Mouse (Mus musculus) heart, embryonic 13.5 days (tissue): ENCODE results near the gene Lamc1. TPM values are rescaled to one million over a fixed set of nuclear protein-coding genes. Genes with fewer than 3 reads are reported as not detected.
A peak's percentile ranks its signal among the peaks of the same experiment; 100 is the strongest.
"Not testable (repeated sequence)": the region's sequence is repeated elsewhere in the genome, so short reads cannot be mapped to it uniquely, and the experiment has no call there.

Experiments
- ATAC-seq: fragments of 200-750 bp; cut with Nextera tagmentation; 2 replicates; pipeline ENCODE4 v1.8.0; 2017; ENCODE audit warnings: moderate TSS enrichment; ENCODE audit not compliant: insufficient number of reproducible peaks, low FRiP score, low TSS enrichment; ENCODE audit errors: extremely low read depth
- H3K27ac ChIP-seq: fragments of 300-500 bp; sonication (generic); replicated peaks from 2 replicates; pipeline ENCODE4 v1.5.1; 2015; ENCODE audit warnings: moderate library complexity, mild to moderate bottlenecking, inconsistent platforms
- H3K27me3 ChIP-seq: fragments of 300-500 bp; sonication (generic); replicated peaks from 2 replicates; pipeline ENCODE4 v1.6.1; 2015; ENCODE audit warnings: mild to moderate bottlenecking, inconsistent platforms
- H3K36me3 ChIP-seq: fragments of 300-500 bp; sonication (generic); 2 replicates; pipeline ENCODE4 v1.6.1; 2015; ENCODE audit warnings: mild to moderate bottlenecking, inconsistent platforms
- H3K4me1 ChIP-seq: fragments of 300-500 bp; sonication (generic); 2 replicates; pipeline ENCODE4 v1.6.1; 2015; ENCODE audit warnings: inconsistent platforms
- H3K4me2 ChIP-seq: fragments of 300-500 bp; sonication (generic); 2 replicates; pipeline ENCODE4 v1.6.1; 2015; ENCODE audit warnings: inconsistent platforms, mild to moderate bottlenecking, moderate library complexity
- H3K4me3 ChIP-seq: fragments of 300-500 bp; sonication (generic); 2 replicates; pipeline ENCODE4 v1.5.1; 2015; ENCODE audit warnings: moderate library complexity, mild to moderate bottlenecking, inconsistent platforms
- H3K9ac ChIP-seq: fragments of 300-500 bp; sonication (generic); 2 replicates; pipeline ENCODE4 v1.6.1; 2015; ENCODE audit warnings: inconsistent platforms, mild to moderate bottlenecking, moderate library complexity
- H3K9me3 ChIP-seq: fragments of 300-500 bp; sonication (generic); 2 replicates; pipeline ENCODE4 v1.6.1; 2016; ENCODE audit warnings: inconsistent platforms
- WGBS: fragments of 180-500 bp; shearing (Covaris S2); methylation state at CpG from one replicate; pipeline ENCODE4 v1.1.7; 2015; ENCODE audit warnings: mixed read lengths; 5-methylcytosine and 5-hydroxymethylcytosine counted together
- polyA plus RNA-seq: library from polyadenylated mRNA; unstranded; fragments of >200 nt; fragmentation: Nextera tagmentation; extraction: Ambion mirVana; gene quantifications from 2 replicates; pipeline ENCODE4 v1.2.1, GENCODE M21; 2015

Gene Lamc1
- polyA plus RNA-seq, 1 experiment from 2014 or later, result 78.2 TPM

GRCm38 (mm10) chr1:153357218-153357617 lies 24.6 kb upstream of the Lamc1 start:
- H3K4me3 ChIP-seq, result no peak overlapping the region
- H3K9me3 ChIP-seq, result no peaks in the 10 kb centered on the region
- no peak overlapping the region for H3K9ac ChIP-seq
- no peak overlapping the region for H3K4me2 ChIP-seq
- WGBS, result 89% methylated on average over 1 of the region's 1 CpGs
- no peak for ATAC-seq
- no peaks in the 10 kb centered on the region for H3K36me3 ChIP-seq
- no peak overlapping the region for H3K27ac ChIP-seq
- peaks cover 21% of the 10 kb centered on the region for H3K4me1 ChIP-seq
- H3K27me3 ChIP-seq, result no peaks in the 10 kb centered on the region

GRCm38 (mm10) chr1:153354466-153354865 lies 21.9 kb upstream of the Lamc1 start:
- peaks cover 21% of the 10 kb centered on the region for H3K4me1 ChIP-seq
- H3K27ac ChIP-seq, result peak overlapping the region; percentile 36; the same call in 1 of the 2 replicates
- 42% methylated on average over 2 of the region's 2 CpGs for WGBS
- no peaks in the 10 kb centered on the region for H3K27me3 ChIP-seq
- no peaks in the 10 kb centered on the region for H3K36me3 ChIP-seq
- no peaks in the 10 kb centered on the region for H3K9me3 ChIP-seq
- no peak for ATAC-seq
- H3K9ac ChIP-seq, result no peak overlapping the region
- H3K4me2 ChIP-seq, result no peak overlapping the region
- no peak overlapping the region for H3K4me3 ChIP-seq

DNA sequence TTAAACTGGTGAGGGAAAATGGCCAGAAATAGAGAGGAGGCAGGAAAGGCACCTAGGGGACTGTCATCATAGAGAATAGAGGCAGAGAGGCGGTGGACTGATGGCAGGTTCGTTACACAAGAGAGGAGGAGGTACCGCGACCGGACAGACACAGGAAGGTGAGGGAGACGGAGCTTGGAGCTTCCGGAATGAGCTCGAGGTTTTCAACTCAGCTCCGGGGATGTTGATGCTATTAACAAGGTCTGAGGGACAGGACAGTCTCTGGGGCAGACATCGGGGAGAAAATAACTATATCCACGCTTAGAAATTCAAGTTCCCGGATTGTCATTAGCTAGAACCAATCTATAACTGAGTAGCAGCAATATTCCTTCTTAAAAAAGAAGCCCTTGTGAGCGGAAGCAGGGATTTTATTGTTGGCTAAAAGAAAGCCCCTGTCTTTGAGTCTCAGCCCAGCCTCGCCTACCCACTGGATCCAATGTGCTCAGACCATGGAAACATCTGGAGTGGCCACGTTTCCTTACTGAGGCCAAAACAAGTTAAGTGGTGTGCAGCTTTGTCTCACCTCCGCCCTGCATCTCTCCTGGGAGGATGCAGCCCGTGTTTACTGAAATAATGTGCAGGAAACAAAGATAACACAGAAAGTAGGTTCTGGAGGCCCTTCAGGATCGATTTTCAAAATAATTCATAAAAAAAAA lies 21.3 kb upstream of the Lamc1 start:
- 0 out of 2 replicates have a peak overlapping the region, but pooled peaks have one; percentile 28 for H3K27ac ChIP-seq

GRCm38 (mm10) chr1:153351034-153351433 lies 18.4 kb upstream of the Lamc1 start:
- Histone ChIP-seq H3K9ac (no peak overlapping the region), H3K27me3 (no peaks in the 10 kb centered on the region), H3K4me3 (no peak overlapping the region), H3K36me3 (no peaks in the 10 kb centered on the region), H3K27ac (no peak overlapping the region), H3K9me3 (no peaks in the 10 kb centered on the region), H3K4me2 (no peak overlapping the region), H3K4me1 (peaks cover 19% of the 10 kb centered on the region)
- 50% methylated on average over 4 of the region's 4 CpGs for WGBS
- no peak for ATAC-seq

More for the DNA sequence above, 21.3 kb upstream of the Lamc1 start:
- no peaks in the 10 kb centered on the region for H3K27me3 ChIP-seq
- H3K36me3 ChIP-seq, result no peaks in the 10 kb centered on the region
- WGBS, result 69% methylated on average over 18 of the region's 18 CpGs
- H3K9me3 ChIP-seq, result no peaks in the 10 kb centered on the region
- no peak overlapping the region for H3K9ac ChIP-seq
- ATAC-seq, result no peak; the same call in 1 of the 2 replicates
- H3K4me2 ChIP-seq, result no peak overlapping the region
- H3K4me3 ChIP-seq, result no peak overlapping the region
- H3K4me1 ChIP-seq, result peaks cover 21% of the 10 kb centered on the region

DNA sequence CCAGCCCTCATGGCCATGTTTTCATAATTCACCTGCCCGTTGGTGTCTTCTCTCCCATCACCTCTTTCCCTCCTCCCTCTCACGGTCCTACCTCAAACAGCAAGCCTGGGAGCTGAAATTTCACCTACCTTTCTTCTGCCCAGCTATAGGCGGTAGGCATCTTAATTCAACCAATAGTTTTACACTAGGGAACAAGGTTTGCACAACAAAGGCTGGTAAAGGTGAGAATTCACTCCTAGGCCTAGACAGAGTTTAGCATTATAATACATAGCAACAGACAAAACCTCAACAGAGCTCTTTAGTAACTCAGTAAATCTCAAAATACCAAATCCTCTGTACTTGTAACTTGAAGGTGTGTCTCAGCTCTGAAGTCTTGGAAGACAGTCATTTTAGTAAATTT lies 15.1 kb upstream of the Lamc1 start:
- no peak overlapping the region for H3K9ac ChIP-seq
- WGBS, result 67% methylated on average over 3 of the region's 3 CpGs
- H3K4me3 ChIP-seq, result no peak overlapping the region
- H3K4me2 ChIP-seq, result no peak overlapping the region
- H3K36me3 ChIP-seq, result no peaks in the 10 kb centered on the region
- H3K27ac ChIP-seq, result no peak overlapping the region
- no peaks in the 10 kb centered on the region for H3K27me3 ChIP-seq
- ATAC-seq, result no peak
- H3K4me1 ChIP-seq, result no peaks in the 10 kb centered on the region
- no peaks in the 10 kb centered on the region for H3K9me3 ChIP-seq

DNA sequence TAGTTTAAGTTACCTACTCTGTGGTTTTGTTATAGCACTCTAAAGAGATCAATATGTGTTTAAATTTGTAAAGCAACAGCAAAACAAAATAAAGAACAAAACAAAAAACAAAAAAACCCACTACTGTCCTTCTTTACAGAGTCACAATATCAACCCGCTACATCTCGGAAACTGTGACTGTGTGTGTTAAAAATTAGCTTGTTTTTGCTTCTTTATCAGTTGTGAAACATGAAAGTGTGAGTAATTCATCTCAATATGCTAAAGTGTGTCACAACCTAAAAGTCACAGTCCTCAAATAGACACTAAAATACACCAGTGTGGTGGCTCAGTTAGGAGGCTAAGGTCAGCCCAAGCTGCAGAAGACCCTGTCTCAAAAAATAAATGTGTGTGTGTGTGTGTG lies 14.5 kb upstream of the Lamc1 start:
- ATAC-seq, result no peak
- Histone ChIP-seq H3K4me2 (no peak overlapping the region), H3K4me1 (no peaks in the 10 kb centered on the region), H3K36me3 (no peaks in the 10 kb centered on the region), H3K27me3 (no peaks in the 10 kb centered on the region), H3K27ac (no peak overlapping the region), H3K4me3 (no peak overlapping the region), H3K9me3 (no peaks in the 10 kb centered on the region), H3K9ac (no peak overlapping the region)
- WGBS, result 82% methylated on average over 2 of the region's 2 CpGs

DNA sequence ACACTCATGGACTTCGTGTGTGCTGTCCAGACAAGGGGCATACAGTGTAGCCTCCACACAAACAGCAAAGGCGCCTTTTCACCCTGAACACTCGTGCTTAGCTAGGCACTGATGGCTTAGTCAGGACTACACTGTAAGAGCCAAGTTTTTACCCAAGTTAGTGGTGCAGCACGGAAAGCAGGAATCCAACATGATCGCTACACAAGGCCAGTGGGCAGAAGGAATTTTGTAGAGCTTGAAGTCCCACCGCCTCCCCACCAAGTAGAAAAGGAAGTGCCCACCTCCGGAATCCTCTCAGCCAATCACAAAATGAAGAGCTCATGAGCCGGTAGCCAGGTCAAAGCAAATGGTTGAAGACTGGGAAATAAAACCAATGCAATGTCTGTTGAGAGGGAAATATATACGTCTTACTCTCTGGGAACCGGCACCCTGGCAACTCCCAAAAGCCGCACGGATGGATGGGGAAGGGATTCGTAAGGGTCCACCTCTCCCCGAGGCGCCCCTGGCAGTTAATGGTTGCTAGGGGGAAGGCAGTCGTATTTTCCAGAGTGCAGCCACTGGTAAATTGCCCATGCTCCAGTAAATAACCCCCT lies 13.2 kb upstream of the Lamc1 start:
- Histone ChIP-seq H3K9ac (no peak overlapping the region), H3K4me1 (no peaks in the 10 kb centered on the region), H3K27ac (no peak overlapping the region), H3K4me3 (peak overlapping the region; percentile 27), H3K36me3 (no peaks in the 10 kb centered on the region), H3K27me3 (no peaks in the 10 kb centered on the region), H3K9me3 (no peaks in the 10 kb centered on the region), H3K4me2 (peak overlapping the region; percentile 39)
- WGBS, result 61% methylated on average over 16 of the region's 16 CpGs
- ATAC-seq, result no peak

DNA sequence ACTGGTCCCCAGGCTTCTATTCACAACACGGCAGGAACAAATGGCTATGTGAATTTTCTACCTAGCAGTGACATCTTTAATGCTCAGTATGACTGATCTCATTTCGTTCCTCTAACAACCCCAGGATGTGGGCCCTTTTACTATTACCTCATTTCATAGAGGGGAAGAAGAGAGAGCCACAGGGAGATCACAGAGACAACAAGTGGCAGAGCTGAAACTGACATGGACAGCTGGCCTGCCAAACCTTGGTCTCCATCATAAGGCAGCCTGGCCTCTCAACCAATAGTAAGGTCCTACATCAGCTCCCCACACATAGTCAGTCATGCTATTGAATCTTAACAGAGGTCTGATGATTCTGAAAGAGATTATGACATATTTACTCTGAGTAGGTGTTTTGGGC lies 12.4 kb upstream of the Lamc1 start:
- H3K4me2 ChIP-seq, result no peak overlapping the region
- no peak overlapping the region for H3K4me3 ChIP-seq
- no peaks in the 10 kb centered on the region for H3K36me3 ChIP-seq
- no peaks in the 10 kb centered on the region for H3K9me3 ChIP-seq
- no peak for ATAC-seq
- H3K27ac ChIP-seq, result no peak overlapping the region
- no peak overlapping the region for H3K9ac ChIP-seq
- no peaks in the 10 kb centered on the region for H3K27me3 ChIP-seq
- H3K4me1 ChIP-seq, result no peaks in the 10 kb centered on the region
- WGBS, result 76% methylated on average over 2 of the region's 2 CpGs

DNA sequence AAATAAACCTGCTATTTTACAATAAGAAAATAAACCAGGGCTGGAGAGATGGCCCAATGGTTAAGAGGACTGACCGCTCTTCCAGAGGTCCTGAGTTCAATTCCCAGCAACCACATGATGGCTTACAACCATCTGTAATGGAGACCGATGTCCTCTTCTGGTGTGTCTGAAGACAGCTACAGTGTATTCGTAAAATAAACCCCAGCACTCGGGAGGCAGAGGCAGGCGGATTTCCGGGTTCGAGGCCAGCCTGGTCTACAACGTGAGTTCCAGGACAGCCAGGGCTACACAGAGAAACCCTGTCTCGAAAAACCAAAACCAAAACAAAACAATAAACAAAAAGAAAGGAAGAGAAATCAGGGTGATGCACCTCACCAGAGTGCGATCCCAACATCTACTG lies 2.9 kb upstream of the Lamc1 start:
- not testable (repeated sequence) for H3K27ac ChIP-seq, H3K9ac ChIP-seq, H3K27me3 ChIP-seq, H3K36me3 ChIP-seq, ATAC-seq, H3K9me3 ChIP-seq, H3K4me2 ChIP-seq, H3K4me3 ChIP-seq
- 87% methylated on average over 10 of the region's 10 CpGs for WGBS
- H3K4me1 ChIP-seq, result peaks cover 14% of the 10 kb centered on the region

GRCm38 (mm10) chr1:153333296-153334121 lies 923 bp upstream of the Lamc1 start:
- Histone ChIP-seq H3K4me2 (peak overlapping the region; percentile 91), H3K9me3 (no peaks in the 10 kb centered on the region), H3K27ac (peak overlapping the region; percentile 97), H3K36me3 (peaks cover 7% of the 10 kb centered on the region; the same call in 1 of the 2 replicates), H3K9ac (peak overlapping the region; percentile 100), H3K4me3 (peak overlapping the region; percentile 99), H3K27me3 (no peaks in the 10 kb centered on the region), H3K4me1 (peaks cover 34% of the 10 kb centered on the region)
- peak; percentile 37 for ATAC-seq
- WGBS, result 1% methylated on average over 22 of the region's 22 CpGs

DNA sequence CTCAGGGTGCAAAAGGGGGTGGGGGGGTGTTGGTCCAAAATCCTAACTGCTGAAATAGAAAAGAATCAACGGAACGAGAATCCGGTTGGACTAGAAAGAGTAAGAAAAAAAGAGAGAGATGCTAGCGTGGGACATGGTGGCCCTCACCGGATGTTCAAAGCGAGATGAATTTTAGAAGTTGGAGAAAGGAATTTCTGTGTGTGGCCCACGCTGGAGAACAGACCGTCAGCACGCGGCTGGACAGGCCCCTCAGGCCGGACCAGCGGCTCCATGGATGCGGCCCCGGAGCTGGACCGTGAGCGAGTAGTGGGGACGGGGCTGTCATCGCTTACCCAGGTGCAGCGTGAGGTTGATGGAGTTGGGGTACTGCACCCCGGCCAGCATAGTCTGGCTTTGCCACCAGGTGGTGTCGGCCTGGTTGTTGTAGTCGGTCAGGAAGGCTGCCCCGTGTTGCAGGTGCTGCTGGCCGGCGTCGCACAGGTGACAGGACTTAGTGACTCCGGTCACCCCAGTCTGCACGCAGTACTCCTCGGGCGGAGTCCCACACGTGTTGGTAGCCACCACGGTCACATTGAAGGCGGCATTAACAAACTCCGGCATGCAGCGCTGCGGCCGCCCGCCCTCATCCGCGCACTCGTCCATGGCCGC lies 666 bp downstream of the Lamc1 start:
- ATAC-seq, result peak; percentile 17
- Histone ChIP-seq H3K36me3 (peaks cover 14% of the 10 kb centered on the region), H3K27ac (peak overlapping the region; percentile 97), H3K27me3 (no peaks in the 10 kb centered on the region), H3K4me3 (peak overlapping the region; percentile 99), H3K4me2 (peak overlapping the region; percentile 91), H3K9ac (peak overlapping the region; percentile 100), H3K9me3 (no peaks in the 10 kb centered on the region), H3K4me1 (peaks cover 50% of the 10 kb centered on the region)
- WGBS, result under 1% methylated on average over 40 of the region's 42 CpGs
